Mouse (Mus musculus): Measurements from ENCODE around the gene Lap3. TPM values are rescaled to one million over a fixed set of nuclear protein-coding genes. Genes with fewer than 3 reads are reported as not detected.

Gene Lap3
- 50.3 and 50.8 TPM in 2 replicates for polyA plus RNA-seq (2015; fragmentation: Nextera tagmentation; extraction: Ambion mirVana)

GRCm38 (mm10) chr5:45493191-45494092 lies at the start of gene Lap3:
Lap3 (plus strand) TSS chr5:45493374.
- Histone ChIP-seq H3K27me3 (ENCODE audit: insufficient read depth, low read length) (no peaks in the 10 kb centered on the region), H3K9ac (replicated peaks) (peak within 1 kb of the TSS; percentile 82), H3K27ac (ENCODE audit: low read depth) (peak within 1 kb of the TSS; percentile 88), H3K4me2 (ENCODE audit: low read depth, low read length) (peak within 1 kb of the TSS; percentile 95), H3K4me3 (ENCODE audit: low read depth, low read length) (peak within 1 kb of the TSS; percentile 65), H3K9me3 (ENCODE audit: low read length) (no peaks in the 10 kb centered on the region), H3K36me3 (replicated peaks; ENCODE audit: insufficient read depth, low read length) (peaks cover 1% of the 10 kb centered on the region; the same call in 1 of the 2 replicates), H3K4me1 (ENCODE audit: insufficient read depth) (peaks cover 14% of the 10 kb centered on the region)
- TF ChIP-seq CTCF (IDR thresholded peaks at IDR 0.05; ENCODE audit: low read depth) (peak; percentile 47), EP300 (IDR thresholded peaks at IDR 0.05; ENCODE audit: low read depth) (no peak)
- ATAC-seq (peak; percentile 98), DNase-seq (peak; percentile 99)
- under 1% methylated on average over 77 of the region's 78 CpGs for WGBS (ENCODE audit: insufficient replicate concordance)

- ATAC-seq (peak; percentile 90), DNase-seq (peak; percentile 58)
Observed at GRCm38 (mm10) chr5:45444130-45444832, 48.9 kb upstream of the Lap3 start.

GRCm38 (mm10) chr5:45448676-45449075 lies 44.5 kb upstream of the Lap3 start:
- Histone ChIP-seq H3K27ac (ENCODE audit: low read depth) (peak overlapping the region; percentile 98), H3K36me3 (replicated peaks; ENCODE audit: insufficient read depth, low read length) (no peaks in the 10 kb centered on the region), H3K9me3 (ENCODE audit: low read length) (no peaks in the 10 kb centered on the region), H3K9ac (replicated peaks) (peak overlapping the region; percentile 79), H3K4me3 (ENCODE audit: low read depth, low read length) (peak overlapping the region; percentile 69), H3K27me3 (ENCODE audit: insufficient read depth, low read length) (no peaks in the 10 kb centered on the region), H3K4me1 (ENCODE audit: insufficient read depth) (peaks cover 10% of the 10 kb centered on the region), H3K4me2 (ENCODE audit: low read depth, low read length) (peak overlapping the region; percentile 88)
- TF ChIP-seq EP300 (IDR thresholded peaks at IDR 0.05; ENCODE audit: low read depth) (no peak), CTCF (IDR thresholded peaks at IDR 0.05; ENCODE audit: low read depth) (no peak)
- 52% methylated on average over 5 of the region's 5 CpGs for WGBS (ENCODE audit: insufficient replicate concordance)
- ATAC-seq (no peak), DNase-seq (no peak)

More at GRCm38 (mm10) chr5:45444130-45444832, 48.9 kb upstream of the Lap3 start:
- Histone ChIP-seq H3K27ac (ENCODE audit: low read depth) (peak overlapping the region; percentile 66), H3K9me3 (ENCODE audit: low read length) (no peaks in the 10 kb centered on the region), H3K4me2 (ENCODE audit: low read depth, low read length) (0 out of 2 replicates have a peak overlapping the region, but pooled peaks have one; percentile 13), H3K4me3 (ENCODE audit: low read depth, low read length) (no peak overlapping the region), H3K9ac (replicated peaks) (no peak overlapping the region), H3K36me3 (replicated peaks; ENCODE audit: insufficient read depth, low read length) (0 out of 2 replicates have a peak, but pooled peaks cover 4% of the 10 kb centered on the region), H3K4me1 (ENCODE audit: insufficient read depth) (peaks cover 10% of the 10 kb centered on the region), H3K27me3 (ENCODE audit: insufficient read depth, low read length) (no peaks in the 10 kb centered on the region)
- TF ChIP-seq CTCF (IDR thresholded peaks at IDR 0.05; ENCODE audit: low read depth) (no peak), EP300 (IDR thresholded peaks at IDR 0.05; ENCODE audit: low read depth) (peak; percentile 8; the same call in 1 of the 2 replicates)
- WGBS (ENCODE audit: insufficient replicate concordance) = 67% methylated on average over 8 of the region's 8 CpGs

- 1% methylated on average over 8 of the region's 8 CpGs for WGBS (ENCODE audit: insufficient replicate concordance)
- Histone ChIP-seq H3K9ac (replicated peaks) (peak overlapping the region; percentile 79), H3K9me3 (ENCODE audit: low read length) (no peaks in the 10 kb centered on the region), H3K4me2 (ENCODE audit: low read depth, low read length) (peak overlapping the region; percentile 88), H3K36me3 (replicated peaks; ENCODE audit: insufficient read depth, low read length) (no peaks in the 10 kb centered on the region), H3K4me1 (ENCODE audit: insufficient read depth) (peaks cover 10% of the 10 kb centered on the region), H3K4me3 (ENCODE audit: low read depth, low read length) (peak overlapping the region; percentile 69), H3K27ac (ENCODE audit: low read depth) (peak overlapping the region; percentile 98), H3K27me3 (ENCODE audit: insufficient read depth, low read length) (no peaks in the 10 kb centered on the region)
- no peak for TF ChIP-seq CTCF (IDR thresholded peaks at IDR 0.05; ENCODE audit: low read depth)
- no peak for TF ChIP-seq EP300 (IDR thresholded peaks at IDR 0.05; ENCODE audit: low read depth)
- ATAC-seq (no peak), DNase-seq (peak; percentile 26)
Observed at GRCm38 (mm10) chr5:45449206-45449605, 44.0 kb upstream of the Lap3 start.

GRCm38 (mm10) chr5:45449831-45450716 lies 43.1 kb upstream of the Lap3 start, which contains the start of gene Qdpr:
Qdpr (minus strand) TSS chr5:45450236.
- Histone ChIP-seq H3K9ac (replicated peaks) (peak within 1 kb of the TSS; percentile 79), H3K4me3 (ENCODE audit: low read depth, low read length) (peak within 1 kb of the TSS; percentile 69), H3K9me3 (ENCODE audit: low read length) (no peaks in the 10 kb centered on the region), H3K4me1 (ENCODE audit: insufficient read depth) (peaks cover 10% of the 10 kb centered on the region), H3K27ac (ENCODE audit: low read depth) (peak within 1 kb of the TSS; percentile 98), H3K4me2 (ENCODE audit: low read depth, low read length) (peak within 1 kb of the TSS; percentile 88), H3K27me3 (ENCODE audit: insufficient read depth, low read length) (no peaks in the 10 kb centered on the region), H3K36me3 (replicated peaks; ENCODE audit: insufficient read depth, low read length) (no peaks in the 10 kb centered on the region)
- TF ChIP-seq CTCF (IDR thresholded peaks at IDR 0.05; ENCODE audit: low read depth) (peak; percentile 13; the same call in 1 of the 2 replicates), EP300 (IDR thresholded peaks at IDR 0.05; ENCODE audit: low read depth) (peak; percentile 19)
- ATAC-seq (peak; percentile 97), DNase-seq (peak; percentile 100)
- under 1% methylated on average over 70 of the region's 70 CpGs for WGBS (ENCODE audit: insufficient replicate concordance)
